Mouse (Mus musculus): ENCODE data around the gene Dgkz. TPM values are rescaled to one million over a fixed set of nuclear protein-coding genes. Genes with fewer than 3 reads are reported as not detected.

Dgkz gene
- polyA plus RNA-seq, 1 experiment from 2014 or later, result 32.1 TPM

- Histone ChIP-seq H3K9me3 (replicated peaks; ENCODE audit: low read length) (no peaks in the 10 kb centered on the region), H3K4me1 (replicated peaks; ENCODE audit: insufficient read depth, low read length) (peaks cover 6% of the 10 kb centered on the region; the same call in 1 of the 2 replicates), H3K4me2 (ENCODE audit: low read length) (peak overlapping the region; percentile 30), H3K4me3 (replicated peaks; ENCODE audit: low read depth, low read length) (no peak overlapping the region), H3K27me3 (ENCODE audit: insufficient read depth, low read length) (no peaks in the 10 kb centered on the region), H3K9ac (ENCODE audit: low read depth, low read length) (no peak overlapping the region), H3K36me3 (ENCODE audit: insufficient read depth, low read length) (no peaks in the 10 kb centered on the region), H3K27ac (peak overlapping the region; percentile 68)
- no peak for TF ChIP-seq CTCF (IDR thresholded peaks at IDR 0.05; ENCODE audit: low read depth)
- no peak for ATAC-seq (replicated peaks; ENCODE audit: low FRiP score, low read depth)
- WGBS, result 43% methylated on average over 9 of the region's 9 CpGs
- DNase-seq (ENCODE audit: low spot score), result no peak
Measured at GRCm38 (mm10) chr2:91984906-91985525, 9.4 kb upstream of the Dgkz start.

GRCm38 (mm10) chr2:91984439-91984838 is 8.8 kb upstream of the Dgkz start:
- H3K9me3 ChIP-seq (replicated peaks; ENCODE audit: low read length), result no peaks in the 10 kb centered on the region
- H3K4me2 ChIP-seq (ENCODE audit: low read length), result peak overlapping the region; percentile 30
- peak; percentile 96 for DNase-seq (ENCODE audit: low spot score)
- peak overlapping the region; percentile 68 for H3K27ac ChIP-seq
- TF ChIP-seq CTCF (IDR thresholded peaks at IDR 0.05; ENCODE audit: low read depth), result no peak
- no peak overlapping the region for H3K4me3 ChIP-seq (replicated peaks; ENCODE audit: low read depth, low read length)
- H3K4me1 ChIP-seq (replicated peaks; ENCODE audit: insufficient read depth, low read length), result peaks cover 6% of the 10 kb centered on the region; the same call in 1 of the 2 replicates
- peak; percentile 90 for ATAC-seq (replicated peaks; ENCODE audit: low FRiP score, low read depth)
- no peaks in the 10 kb centered on the region for H3K27me3 ChIP-seq (ENCODE audit: insufficient read depth, low read length)
- H3K36me3 ChIP-seq (ENCODE audit: insufficient read depth, low read length), result no peaks in the 10 kb centered on the region
- 0 out of 2 replicates have a peak overlapping the region, but pooled peaks have one; percentile 35 for H3K9ac ChIP-seq (ENCODE audit: low read depth, low read length)
- WGBS, result 3% methylated on average over 12 of the region's 13 CpGs

- Histone ChIP-seq H3K27me3 (ENCODE audit: insufficient read depth, low read length) (peaks cover 5% of the 10 kb centered on the region; the same call in 1 of the 2 replicates), H3K9ac (ENCODE audit: low read depth, low read length) (no peak overlapping the region), H3K27ac (no peak overlapping the region), H3K4me3 (replicated peaks; ENCODE audit: low read depth, low read length) (no peak overlapping the region), H3K4me1 (replicated peaks; ENCODE audit: insufficient read depth, low read length) (peaks cover 11% of the 10 kb centered on the region; the same call in 1 of the 2 replicates), H3K9me3 (replicated peaks; ENCODE audit: low read length) (no peaks in the 10 kb centered on the region), H3K4me2 (ENCODE audit: low read length) (no peak overlapping the region), H3K36me3 (ENCODE audit: insufficient read depth, low read length) (no peaks in the 10 kb centered on the region)
- no peak for DNase-seq (ENCODE audit: low spot score)
- TF ChIP-seq CTCF (IDR thresholded peaks at IDR 0.05; ENCODE audit: low read depth), result no peak
- 59% methylated on average over 5 of the region's 5 CpGs for WGBS
- no peak for ATAC-seq (replicated peaks; ENCODE audit: low FRiP score, low read depth)
Measured at GRCm38 (mm10) chr2:91980830-91981229, 5.2 kb upstream of the Dgkz start.

GRCm38 (mm10) chr2:91980245-91980644 is 4.6 kb upstream of the Dgkz start:
- Histone ChIP-seq H3K9ac (ENCODE audit: low read depth, low read length) (no peak overlapping the region), H3K27ac (no peak overlapping the region), H3K4me1 (replicated peaks; ENCODE audit: insufficient read depth, low read length) (peaks cover 17% of the 10 kb centered on the region), H3K9me3 (replicated peaks; ENCODE audit: low read length) (no peaks in the 10 kb centered on the region), H3K4me3 (replicated peaks; ENCODE audit: low read depth, low read length) (no peak overlapping the region), H3K4me2 (ENCODE audit: low read length) (no peak overlapping the region), H3K27me3 (ENCODE audit: insufficient read depth, low read length) (peaks cover 10% of the 10 kb centered on the region; the same call in 1 of the 2 replicates), H3K36me3 (ENCODE audit: insufficient read depth, low read length) (no peaks in the 10 kb centered on the region)
- ATAC-seq (replicated peaks; ENCODE audit: low FRiP score, low read depth), result no peak
- no peak for TF ChIP-seq CTCF (IDR thresholded peaks at IDR 0.05; ENCODE audit: low read depth)
- WGBS, result 30% methylated on average over 4 of the region's 4 CpGs
- DNase-seq (ENCODE audit: low spot score), result no peak

GRCm38 (mm10) chr2:91978547-91978946 is 2.9 kb upstream of the Dgkz start:
- ATAC-seq (replicated peaks; ENCODE audit: low FRiP score, low read depth), result no peak
- WGBS, result 38% methylated on average over 2 of the region's 2 CpGs
- H3K27me3 ChIP-seq (ENCODE audit: insufficient read depth, low read length), result peaks cover 24% of the 10 kb centered on the region; the same call in 1 of the 2 replicates
- H3K9me3 ChIP-seq (replicated peaks; ENCODE audit: low read length), result no peaks in the 10 kb centered on the region
- H3K36me3 ChIP-seq (ENCODE audit: insufficient read depth, low read length), result no peaks in the 10 kb centered on the region
- no peak for TF ChIP-seq CTCF (IDR thresholded peaks at IDR 0.05; ENCODE audit: low read depth)
- peaks cover 13% of the 10 kb centered on the region for H3K4me1 ChIP-seq (replicated peaks; ENCODE audit: insufficient read depth, low read length)
- DNase-seq (ENCODE audit: low spot score), result no peak
- H3K4me3 ChIP-seq (replicated peaks; ENCODE audit: low read depth, low read length), result no peak overlapping the region
- no peak overlapping the region for H3K4me2 ChIP-seq (ENCODE audit: low read length)
- H3K27ac ChIP-seq, result no peak overlapping the region
- no peak overlapping the region for H3K9ac ChIP-seq (ENCODE audit: low read depth, low read length)

- H3K4me1 ChIP-seq (replicated peaks; ENCODE audit: insufficient read depth, low read length), result peaks cover 13% of the 10 kb centered on the region
- ATAC-seq (replicated peaks; ENCODE audit: low FRiP score, low read depth) (no peak), DNase-seq (ENCODE audit: low spot score) (no peak)
- H3K27me3 ChIP-seq (ENCODE audit: insufficient read depth, low read length), result peaks cover 24% of the 10 kb centered on the region; the same call in 1 of the 2 replicates
- no peak for TF ChIP-seq CTCF (IDR thresholded peaks at IDR 0.05; ENCODE audit: low read depth)
- no peak overlapping the region for H3K4me3 ChIP-seq (replicated peaks; ENCODE audit: low read depth, low read length)
- H3K36me3 ChIP-seq (ENCODE audit: insufficient read depth, low read length), result no peaks in the 10 kb centered on the region
- H3K9ac ChIP-seq (ENCODE audit: low read depth, low read length), result no peak overlapping the region
- H3K27ac ChIP-seq, result no peak overlapping the region
- WGBS, result 68% methylated on average over 4 of the region's 4 CpGs
- H3K4me2 ChIP-seq (ENCODE audit: low read length), result no peak overlapping the region
- H3K9me3 ChIP-seq (replicated peaks; ENCODE audit: low read length), result no peaks in the 10 kb centered on the region
Measured at GRCm38 (mm10) chr2:91977960-91978359, 2.3 kb upstream of the Dgkz start.

All from kidney, postnatal 0 days (tissue).